Mouse (Mus musculus) neural tube, embryonic 14.5 days (tissue): ENCODE data around the gene Smtn. TPM values are rescaled to one million over a fixed set of nuclear protein-coding genes. Genes with fewer than 3 reads are reported as not detected.

Experiments used
- ATAC-seq: fragments of 200-750 bp; cut with Nextera tagmentation; 2 replicates; pipeline ENCODE4 v1.8.0; 2017; ENCODE audit warnings: low read depth, mild to moderate bottlenecking, moderate TSS enrichment, moderate library complexity
- H3K27ac ChIP-seq: fragments of 300-500 bp; sonication (generic); 2 replicates; pipeline ENCODE4 v1.5.1; 2014; ENCODE audit warnings: low read depth, mild to moderate bottlenecking, control low read depth, low read length, moderate library complexity, mixed read lengths
- H3K27me3 ChIP-seq: fragments of 300-500 bp; sonication (generic); 2 replicates; pipeline ENCODE4 v1.6.1; 2014; ENCODE audit warnings: low read length; ENCODE audit not compliant: control insufficient read depth, insufficient read depth
- H3K36me3 ChIP-seq: fragments of 300-500 bp; sonication (generic); 2 replicates; pipeline ENCODE4 v1.6.1; 2014; ENCODE audit warnings: low read length, mixed read lengths; ENCODE audit not compliant: control insufficient read depth, insufficient read depth
- H3K4me1 ChIP-seq: fragments of 300-500 bp; sonication (generic); 2 replicates; pipeline ENCODE4 v1.6.1; 2014; ENCODE audit warnings: low read length; ENCODE audit not compliant: control insufficient read depth, insufficient read depth
- H3K4me2 ChIP-seq: fragments of 300-500 bp; sonication (generic); 2 replicates; pipeline ENCODE4 v1.6.1; 2014; ENCODE audit warnings: mild to moderate bottlenecking, low read depth, low read length, control low read depth
- H3K4me3 ChIP-seq: fragments of 300-500 bp; sonication (generic); 2 replicates; pipeline ENCODE4 v1.5.1; 2014; ENCODE audit warnings: low read depth, low read length, control low read depth, mixed read lengths
- H3K9ac ChIP-seq: fragments of 300-500 bp; sonication (generic); replicated peaks from 2 replicates; pipeline ENCODE4 v1.6.1; 2014; ENCODE audit warnings: low read depth, mild to moderate bottlenecking, control low read depth, low read length, mixed read lengths
- H3K9me3 ChIP-seq: fragments of 300-500 bp; sonication (generic); 2 replicates; pipeline ENCODE4 v1.6.1; 2016; ENCODE audit warnings: low read length; ENCODE audit not compliant: control insufficient read depth
- WGBS: fragments of 180-500 bp; shearing (Covaris S2); extraction: QIAGEN DNeasy Blood & Tissue Kit; methylation state at CpG from one replicate; pipeline ENCODE4 v1.1.7; 2014; 5-methylcytosine and 5-hydroxymethylcytosine counted together
- polyA plus RNA-seq: library from polyadenylated mRNA; unstranded; fragments of >200 nt; fragmentation: Nextera tagmentation; extraction: Ambion mirVana; gene quantifications from 2 replicates; pipeline ENCODE4 v1.2.1, GENCODE M21; 2014

Gene Smtn
- polyA plus RNA-seq, 1 experiment from 2014 or later: 7.8 TPM

DNA sequence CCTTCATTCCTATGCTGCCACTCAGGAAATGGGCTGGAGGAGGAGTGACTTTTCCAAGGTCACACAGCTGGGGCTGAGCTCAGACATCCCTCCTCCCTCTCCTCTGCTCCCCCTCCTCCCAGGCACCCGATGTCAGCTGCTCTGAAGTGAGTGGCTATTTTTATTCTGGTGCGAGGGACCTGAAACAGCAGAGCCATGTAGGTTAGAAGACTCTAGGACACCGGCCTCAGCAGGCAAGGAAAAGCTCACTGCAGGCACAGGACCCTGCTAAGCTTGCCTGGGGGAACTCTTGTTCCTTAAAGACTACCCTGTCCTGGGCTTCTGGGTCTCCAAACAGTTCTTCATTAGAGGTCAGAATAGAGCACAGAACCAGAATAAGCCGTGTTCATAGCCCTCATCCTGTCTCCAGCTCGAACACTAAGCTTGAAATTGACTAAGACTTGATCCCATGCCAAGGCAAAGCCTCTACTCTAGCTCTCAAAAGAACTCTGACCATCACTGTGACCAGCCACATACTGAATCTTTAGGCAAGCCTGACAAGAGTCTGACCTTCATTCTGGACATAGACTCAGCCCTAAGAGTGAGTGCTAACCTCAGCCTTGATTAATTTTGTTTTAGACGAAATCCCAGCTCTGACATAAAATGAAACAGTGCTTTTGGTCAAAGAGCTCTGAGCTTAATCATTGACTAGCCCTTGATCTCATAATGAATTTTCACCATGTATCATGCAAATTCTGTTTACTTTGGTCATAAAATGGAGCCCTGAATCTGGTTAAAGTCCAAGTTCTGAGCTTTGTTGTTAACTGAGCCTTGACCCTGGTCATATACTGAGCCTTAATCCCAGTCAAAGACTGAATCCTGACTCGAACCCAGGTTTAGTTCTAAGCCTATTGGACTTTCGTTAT lies 31.0 kb downstream of the Smtn start:
- ATAC-seq: no peak

DNA sequence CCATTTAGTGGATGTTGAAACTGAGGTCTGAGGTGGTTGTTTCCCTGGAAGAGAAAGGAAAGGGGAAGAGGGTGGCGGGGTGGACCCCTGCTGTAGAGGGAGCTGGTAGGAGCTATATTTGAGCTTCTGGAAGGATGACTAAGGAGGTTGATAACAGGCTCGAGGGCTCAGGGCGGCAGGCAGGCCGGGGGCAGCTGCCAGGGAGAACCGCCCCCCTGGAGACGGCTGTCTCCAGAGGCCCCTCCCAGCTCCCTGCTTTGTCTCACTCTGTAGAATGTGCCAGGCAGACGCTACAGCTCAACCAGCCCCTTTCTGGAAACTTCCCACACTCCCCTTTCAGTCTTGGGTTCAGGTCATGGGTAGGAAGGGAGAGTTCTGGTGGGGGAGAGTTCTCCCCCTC lies 32.2 kb downstream of the Smtn start:
- ATAC-seq: no peak
- H3K36me3 ChIP-seq: no peaks in the 10 kb centered on the region
- no peaks in the 10 kb centered on the region for H3K9me3 ChIP-seq
- H3K27me3 ChIP-seq: no peaks in the 10 kb centered on the region
- 59% methylated on average over 7 of the region's 7 CpGs for WGBS
- H3K4me1 ChIP-seq: no peaks in the 10 kb centered on the region
- no peak overlapping the region for H3K4me2 ChIP-seq
- H3K9ac ChIP-seq: no peak overlapping the region
- no peak overlapping the region for H3K4me3 ChIP-seq
- H3K27ac ChIP-seq: no peak overlapping the region

More for the DNA sequence above, 31.0 kb downstream of the Smtn start:
- Histone ChIP-seq H3K9ac (no peak overlapping the region), H3K36me3 (no peaks in the 10 kb centered on the region), H3K4me1 (no peaks in the 10 kb centered on the region), H3K27ac (no peak overlapping the region), H3K27me3 (no peaks in the 10 kb centered on the region), H3K9me3 (no peaks in the 10 kb centered on the region), H3K4me3 (no peak overlapping the region), H3K4me2 (no peak overlapping the region)
- 74% methylated on average over 8 of the region's 8 CpGs for WGBS

- no peaks in the 10 kb centered on the region for H3K4me1 ChIP-seq
- H3K4me2 ChIP-seq: peak overlapping the region; percentile 32
- peak overlapping the region; percentile 25 for H3K4me3 ChIP-seq
- no peak overlapping the region for H3K27ac ChIP-seq
- no peaks in the 10 kb centered on the region for H3K27me3 ChIP-seq
- H3K9me3 ChIP-seq: no peaks in the 10 kb centered on the region
- ATAC-seq: no peak
- WGBS: 71% methylated on average over 11 of the region's 11 CpGs
- H3K9ac ChIP-seq: 0 out of 2 replicates have a peak overlapping the region, but pooled peaks have one; percentile 46
- no peaks in the 10 kb centered on the region for H3K36me3 ChIP-seq
Observed at GRCm38 (mm10) chr11:3503755-3504693, 36.4 kb downstream of the Smtn start.

DNA sequence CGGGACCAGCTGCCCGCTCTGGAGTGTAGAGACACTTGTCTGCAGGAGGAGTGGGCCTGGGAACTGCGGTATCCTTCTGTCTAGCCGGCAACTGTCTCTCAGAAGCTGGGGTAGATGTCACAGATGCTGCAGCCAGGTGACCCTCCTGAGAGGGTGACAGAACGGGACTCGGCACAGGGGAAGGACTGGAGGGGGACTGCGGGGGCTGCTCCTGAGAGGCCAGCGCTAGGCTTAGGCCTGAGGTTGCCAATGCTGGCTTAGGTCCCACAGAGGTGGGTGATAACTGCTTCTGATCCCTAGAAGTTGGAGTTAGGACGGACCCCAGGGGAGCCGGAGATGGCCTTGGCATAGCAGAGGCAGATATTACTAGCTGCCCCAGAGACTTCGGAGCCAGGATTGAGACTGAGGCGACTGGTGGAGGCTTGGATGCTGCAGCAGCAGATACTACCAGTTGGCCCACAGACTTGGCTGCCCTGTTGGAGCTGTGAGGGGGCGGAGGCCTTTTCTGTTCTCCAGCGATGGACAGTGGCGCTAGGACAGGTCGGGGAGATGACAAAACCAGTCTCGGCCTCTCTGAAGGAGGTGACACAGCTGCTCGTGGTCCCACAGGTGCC lies 37.8 kb downstream of the Smtn start:
- WGBS: 88% methylated on average over 18 of the region's 18 CpGs
- no peak overlapping the region for H3K4me2 ChIP-seq
- H3K4me1 ChIP-seq: no peaks in the 10 kb centered on the region
- H3K4me3 ChIP-seq: no peak overlapping the region
- no peaks in the 10 kb centered on the region for H3K27me3 ChIP-seq
- H3K36me3 ChIP-seq: no peaks in the 10 kb centered on the region
- ATAC-seq: no peak
- H3K9me3 ChIP-seq: no peaks in the 10 kb centered on the region
- no peak overlapping the region for H3K27ac ChIP-seq
- no peak overlapping the region for H3K9ac ChIP-seq

DNA sequence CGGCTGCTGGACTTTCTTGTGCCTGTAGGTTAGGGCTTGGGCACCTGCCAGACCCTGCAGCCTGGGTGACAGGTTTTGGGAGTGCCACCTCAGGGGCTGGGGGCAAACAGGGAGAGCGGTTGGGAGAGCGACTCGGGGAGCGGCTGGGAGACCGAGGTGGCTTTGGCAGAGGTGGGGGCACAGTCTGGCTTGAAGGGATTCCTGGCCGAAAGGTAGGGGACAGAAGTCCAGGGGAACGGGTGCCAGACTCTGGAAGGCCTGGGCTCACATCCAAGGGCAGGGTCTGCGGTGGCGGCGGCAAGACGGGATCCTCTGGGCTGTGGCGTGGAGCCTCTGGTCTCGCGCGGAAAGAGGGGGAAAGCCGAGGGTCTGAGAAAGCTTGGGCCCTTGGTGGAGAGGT lies 38.4 kb downstream of the Smtn start:
- no peaks in the 10 kb centered on the region for H3K9me3 ChIP-seq
- H3K27me3 ChIP-seq: no peaks in the 10 kb centered on the region
- H3K4me1 ChIP-seq: no peaks in the 10 kb centered on the region
- WGBS: 89% methylated on average over 12 of the region's 17 CpGs
- no peak overlapping the region for H3K4me2 ChIP-seq
- no peak overlapping the region for H3K27ac ChIP-seq
- no peaks in the 10 kb centered on the region for H3K36me3 ChIP-seq
- H3K9ac ChIP-seq: no peak overlapping the region
- ATAC-seq: no peak
- no peak overlapping the region for H3K4me3 ChIP-seq

DNA sequence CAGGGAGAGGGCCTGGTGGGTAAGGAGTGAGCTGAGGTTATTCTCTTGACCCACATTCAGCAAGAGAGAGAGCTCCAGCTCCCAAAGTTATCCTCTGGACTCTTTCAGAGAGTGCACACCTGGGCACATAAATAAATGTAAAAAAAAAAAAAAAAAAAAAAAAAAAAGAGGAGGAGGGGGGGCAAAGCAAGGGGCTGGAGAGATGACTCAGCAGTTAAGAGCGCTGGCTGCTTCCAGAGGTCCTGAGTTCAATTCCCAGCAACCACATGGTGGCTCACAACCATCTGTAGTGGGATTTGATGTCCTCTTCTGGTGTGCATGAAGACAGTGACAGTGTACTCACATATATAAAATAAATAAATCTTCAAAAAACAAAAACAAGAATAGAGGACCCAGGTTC lies 43.1 kb downstream of the Smtn start:
- Histone ChIP-seq H3K4me3 (no peak overlapping the region), H3K27me3 (no peaks in the 10 kb centered on the region), H3K4me1 (no peaks in the 10 kb centered on the region), H3K9ac (no peak overlapping the region), H3K9me3 (no peaks in the 10 kb centered on the region), H3K4me2 (no peak overlapping the region), H3K27ac (no peak overlapping the region), H3K36me3 (no peaks in the 10 kb centered on the region)
- WGBS: 100% methylated on average over 1 of the region's 1 CpGs
- no peak for ATAC-seq

GRCm38 (mm10) chr11:3496756-3497155 lies 43.7 kb downstream of the Smtn start:
- no peaks in the 10 kb centered on the region for H3K36me3 ChIP-seq
- no peak for ATAC-seq
- no peak overlapping the region for H3K4me3 ChIP-seq
- H3K9me3 ChIP-seq: no peaks in the 10 kb centered on the region
- no peak overlapping the region for H3K4me2 ChIP-seq
- no peaks in the 10 kb centered on the region for H3K27me3 ChIP-seq
- WGBS: 69% methylated on average over 5 of the region's 5 CpGs
- no peak overlapping the region for H3K9ac ChIP-seq
- no peak overlapping the region for H3K27ac ChIP-seq
- H3K4me1 ChIP-seq: no peaks in the 10 kb centered on the region

DNA sequence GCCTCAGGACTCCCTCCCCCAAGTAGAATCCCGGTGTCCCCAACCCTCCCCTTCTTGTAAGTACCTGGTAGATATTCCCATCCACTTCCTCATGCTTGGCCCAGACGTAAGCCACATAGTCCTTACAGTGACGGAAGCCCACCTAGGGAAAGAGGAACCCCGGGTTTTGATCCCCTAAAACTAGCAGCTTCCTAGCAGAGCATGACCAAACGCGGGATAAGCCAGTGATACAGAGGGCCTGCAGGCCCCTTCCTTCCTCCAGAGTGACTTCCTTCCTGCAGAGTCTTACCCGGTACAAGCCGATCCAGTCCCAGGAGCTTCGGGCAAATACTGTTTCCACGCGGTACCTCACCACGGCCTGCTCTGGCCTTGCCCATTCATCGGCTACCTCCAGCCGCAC lies 44.9 kb downstream of the Smtn start:
- WGBS: 94% methylated on average over 14 of the region's 14 CpGs
- Histone ChIP-seq H3K4me2 (no peak overlapping the region), H3K27ac (no peak overlapping the region), H3K9me3 (no peaks in the 10 kb centered on the region), H3K36me3 (no peaks in the 10 kb centered on the region), H3K9ac (no peak overlapping the region), H3K4me1 (no peaks in the 10 kb centered on the region), H3K27me3 (no peaks in the 10 kb centered on the region), H3K4me3 (no peak overlapping the region)
- no peak for ATAC-seq
